Mouse (Mus musculus) inflammation-experienced regulatory T-cells (primary cell): ENCODE results near the gene Gm21915. TPM values are rescaled to one million over a fixed set of nuclear protein-coding genes. Genes with fewer than 3 reads are reported as not detected.

Experiments
- polyA plus RNA-seq, 2 experiments: library from polyadenylated mRNA; unstranded; fragments of 100-300 nt; shearing (Covaris generic); gene quantifications; one replicate each; pipeline ENCODE4 v1.2.1; 2017

Gene Gm21915
- polyA plus RNA-seq, result 1 to 10 TPM in 1 of 2 experiments, not detected in 1; 1.0 TPM

DNA sequence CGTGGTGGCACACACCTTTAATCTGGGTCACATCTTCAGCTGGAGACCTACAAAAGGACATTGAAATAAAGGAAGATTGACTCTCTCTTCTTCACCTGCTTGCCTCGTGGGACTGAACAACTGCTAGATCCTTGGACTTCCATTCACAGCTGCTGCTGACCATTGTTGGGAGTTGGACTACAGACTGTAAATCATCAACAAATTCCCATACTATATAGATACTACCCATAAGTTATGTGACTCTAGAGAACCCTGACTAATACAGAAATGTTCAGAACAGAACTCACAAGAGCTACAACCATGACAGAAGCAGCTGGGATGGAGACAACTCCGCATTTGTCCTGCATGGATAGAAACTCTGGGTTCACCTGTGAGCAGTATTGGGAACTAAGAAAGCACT, at the start of gene Gm21915:
Gm21915 (plus strand) TSS at position 301 of the 400 bp plus-strand sequence.

DNA sequence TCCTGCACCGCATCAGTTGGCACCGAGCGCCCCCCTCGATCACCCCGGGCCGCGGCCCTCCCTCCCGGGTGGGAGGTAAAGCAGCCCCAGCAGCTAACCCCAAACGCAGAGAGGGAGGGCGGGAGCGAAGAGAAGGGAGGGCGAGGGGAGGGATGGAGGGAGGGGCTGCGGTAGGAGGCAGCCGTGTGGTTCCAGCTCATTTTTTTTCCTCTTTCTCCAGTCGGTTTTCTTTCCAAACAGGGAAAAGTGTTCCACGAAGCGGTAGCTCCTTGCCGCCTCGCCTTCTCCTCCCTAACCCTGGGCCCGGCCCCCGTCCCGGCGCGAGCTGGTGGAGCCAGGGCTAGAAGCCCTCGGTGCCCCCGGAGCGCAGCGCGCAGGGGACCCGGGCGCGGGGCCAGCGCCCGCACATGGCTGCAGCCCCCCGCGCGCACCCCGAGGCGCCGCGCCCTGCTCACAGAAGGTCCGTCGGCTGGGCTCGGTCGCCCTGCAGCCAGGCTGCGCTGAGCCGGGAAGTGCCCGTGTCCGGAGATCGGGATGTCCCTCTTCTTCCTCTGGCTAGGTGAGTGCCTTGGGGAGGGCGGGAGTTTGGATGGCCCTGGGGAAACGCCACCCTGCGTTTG, 15.5 kb downstream of the Gm21915 start, which contains the start of gene Clmp:
Clmp (plus strand) TSS at position 162 of the 620 bp plus-strand sequence.

Other genes starting within 250 kb of the Gm21915 start
- gene Gramd1b, start 139.2 kb upstream of the Gm21915 start, polyA plus RNA-seq, result 10 to 100 TPM; 59.7 to 83.6 TPM
- 1 to 10 TPM in 1 of 2 experiments, under 1 TPM in 1; 0.87 to 4.2 TPM for gene Clmp, start 15.3 kb downstream of the Gm21915 start, polyA plus RNA-seq
- gene Hspa8, start 130.4 kb downstream of the Gm21915 start, polyA plus RNA-seq, result 1,000 to 10,000 TPM; 2,017 to 3,187 TPM
- under 1 TPM; 0.08 to 0.87 TPM for gene Bsx, start 203.5 kb downstream of the Gm21915 start, polyA plus RNA-seq